28 mouse cellular contexts compared by ENCODE assay signal in the genomic region with DNA sequence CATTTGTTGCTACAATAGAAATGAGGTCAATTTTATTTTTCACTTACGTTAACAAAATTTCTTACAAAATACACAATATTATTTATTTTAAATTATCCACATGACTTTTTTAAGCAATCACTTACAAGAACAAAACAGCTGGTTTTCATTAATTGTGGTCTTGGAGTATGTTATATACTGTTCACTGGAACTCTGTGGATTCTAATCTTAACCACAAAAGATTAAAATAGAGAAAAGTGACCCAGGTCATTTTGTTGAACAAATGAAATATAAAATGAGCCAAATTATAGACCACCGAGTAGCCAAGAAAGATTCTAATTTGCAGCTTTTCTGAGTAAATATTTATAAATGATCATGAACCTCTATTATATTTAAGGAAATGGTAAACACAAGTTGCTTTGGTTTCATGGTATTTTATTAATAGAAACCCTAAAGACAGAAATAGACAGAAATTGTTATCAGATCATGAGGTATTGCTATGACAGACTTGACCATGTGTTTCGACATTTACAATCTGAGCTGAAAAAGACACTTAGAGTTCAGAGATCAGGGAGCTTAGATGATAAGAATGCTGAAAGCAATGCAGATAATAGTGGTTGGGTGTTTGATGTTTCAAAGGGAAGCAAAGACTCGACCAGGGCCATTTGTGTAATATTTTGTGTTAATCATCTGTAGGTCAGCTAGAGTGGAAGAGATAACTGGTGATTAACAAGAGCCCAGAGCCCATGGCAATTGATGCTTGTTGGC. TPM values are rescaled to one million over a fixed set of nuclear protein-coding genes. Genes with fewer than 3 reads are reported as not detected.
DNase-seq lines count a peak whose midpoint lies in the region; ATAC-seq and TF ChIP-seq lines count a peak whose summit lies in the region.
"Had no signal": no experiment of that assay in that cellular context is flagged by ENCODE, and none has a peak within 500 bp of the region (broad histone marks: within the 10 kb centered on the region; RNA-seq: fewer than 3 reads in every experiment).

No protein-coding gene starts in this region.

- H3K27ac ChIP-seq in embryonic facial prominence, embryonic 14.5 days (replicated peaks; ENCODE audit: low read depth, low read length): no peak overlapping the region
- no peak overlapping the region for H3K27ac ChIP-seq in embryonic facial prominence, embryonic 10.5 days (replicated peaks)
- H3K27ac ChIP-seq in kidney, postnatal 0 days: no peak overlapping the region
- H3K27ac ChIP-seq in kidney, embryonic 14.5 days (ENCODE audit: low read depth, low read length): no peak overlapping the region
- H3K27ac ChIP-seq in lung, embryonic 16.5 days (ENCODE audit: low read length): no peak overlapping the region
- H3K27ac ChIP-seq: embryonic facial prominence, embryonic 12.5 days; forebrain, embryonic 12.5 days; heart, adult 2 months; heart, embryonic 10.5 days; heart, embryonic 13.5 days; hindbrain, embryonic 14.5 days; hindbrain, postnatal 0 days had no signal

- no peak overlapping the region for H3K4me2 ChIP-seq in embryonic facial prominence, embryonic 14.5 days (ENCODE audit: low read depth, low read length)
- no peak overlapping the region for H3K4me2 ChIP-seq in kidney, postnatal 0 days (ENCODE audit: low read length)
- H3K4me2 ChIP-seq in kidney, embryonic 14.5 days (replicated peaks; ENCODE audit: low read depth, low read length): no peak overlapping the region
- H3K4me2 ChIP-seq in lung, embryonic 16.5 days (ENCODE audit: low read depth, low read length): no peak overlapping the region
- H3K4me2 ChIP-seq: embryonic facial prominence, embryonic 12.5 days; forebrain, embryonic 12.5 days; heart, embryonic 13.5 days; hindbrain, embryonic 14.5 days had no signal

- no peak for ATAC-seq in embryonic facial prominence, embryonic 14.5 days (ENCODE audit: low read depth)
- ATAC-seq in kidney, postnatal 0 days (replicated peaks; ENCODE audit: low FRiP score, low read depth): no peak
- no peak for ATAC-seq in kidney, embryonic 14.5 days (ENCODE audit: low FRiP score, low TSS enrichment)
- ATAC-seq in lung, embryonic 16.5 days (ENCODE audit: low read depth): peak; percentile 88
- ATAC-seq: activated CD4-positive, CD25-positive, alpha-beta regulatory T cell, adult 4 months; CD4-positive, CD25-positive, alpha-beta regulatory T cell, adult 4 months; forebrain, embryonic 16.5 days; hindbrain, postnatal 0 days; inflammation-experienced regulatory T-cells, adult 6 months had no signal

- H3K27me3 ChIP-seq in embryonic facial prominence, embryonic 14.5 days (replicated peaks; ENCODE audit: control insufficient read depth, insufficient read depth, low read length): no peaks in the 10 kb centered on the region
- no peaks in the 10 kb centered on the region for H3K27me3 ChIP-seq in embryonic facial prominence, embryonic 10.5 days (replicated peaks; ENCODE audit: low read depth, poor library complexity, severe bottlenecking)
- no peaks in the 10 kb centered on the region for H3K27me3 ChIP-seq in kidney, postnatal 0 days (ENCODE audit: insufficient read depth, low read length)
- H3K27me3 ChIP-seq in kidney, embryonic 14.5 days (ENCODE audit: control insufficient read depth, insufficient read depth, low read length): no peaks in the 10 kb centered on the region
- H3K27me3 ChIP-seq in lung, embryonic 16.5 days (ENCODE audit: control insufficient read depth, insufficient read depth, low read depth, low read length): no peaks in the 10 kb centered on the region
- H3K27me3 ChIP-seq: embryonic facial prominence, embryonic 12.5 days; forebrain, embryonic 12.5 days; heart, embryonic 13.5 days had no signal

- WGBS in embryonic facial prominence, embryonic 14.5 days: 51% methylated on average over 4 of the region's 4 CpGs
- 68% methylated on average over 4 of the region's 4 CpGs for WGBS in embryonic facial prominence, embryonic 10.5 days
- WGBS in kidney, postnatal 0 days: 55% methylated on average over 4 of the region's 4 CpGs
- 63% methylated on average over 4 of the region's 4 CpGs for WGBS in kidney, embryonic 14.5 days
- 23% methylated on average over 4 of the region's 4 CpGs for WGBS in lung, embryonic 16.5 days

- no peaks in the 10 kb centered on the region for H3K36me3 ChIP-seq in embryonic facial prominence, embryonic 14.5 days (ENCODE audit: control insufficient read depth, insufficient read depth, low read length)
- H3K36me3 ChIP-seq in embryonic facial prominence, embryonic 10.5 days (replicated peaks): 0 out of 2 replicates have a peak, but pooled peaks cover 4% of the 10 kb centered on the region
- no peaks in the 10 kb centered on the region for H3K36me3 ChIP-seq in kidney, postnatal 0 days (ENCODE audit: insufficient read depth, low read length)
- H3K36me3 ChIP-seq in kidney, embryonic 14.5 days (ENCODE audit: control insufficient read depth, insufficient read depth, low read length): no peaks in the 10 kb centered on the region
- no peaks in the 10 kb centered on the region for H3K36me3 ChIP-seq in lung, embryonic 16.5 days (ENCODE audit: control insufficient read depth, insufficient read depth, low read length)
- H3K36me3 ChIP-seq: embryonic facial prominence, embryonic 12.5 days; forebrain, embryonic 12.5 days; heart, embryonic 10.5 days; heart, embryonic 13.5 days had no signal

- no peak overlapping the region for H3K4me3 ChIP-seq in embryonic facial prominence, embryonic 14.5 days (ENCODE audit: low read depth, low read length)
- no peak overlapping the region for H3K4me3 ChIP-seq in embryonic facial prominence, embryonic 10.5 days
- H3K4me3 ChIP-seq in kidney, postnatal 0 days (replicated peaks; ENCODE audit: low read depth, low read length): no peak overlapping the region
- no peak overlapping the region for H3K4me3 ChIP-seq in kidney, embryonic 14.5 days (ENCODE audit: low read length)
- H3K4me3 ChIP-seq in lung, embryonic 16.5 days (ENCODE audit: low read length): no peak overlapping the region
- H3K4me3 ChIP-seq: embryonic facial prominence, embryonic 12.5 days; erythroblast, embryonic 14.5 days; forebrain, embryonic 12.5 days; heart, adult 2 months; heart, embryonic 10.5 days; heart, embryonic 13.5 days had no signal

- TF ChIP-seq CTCF in kidney, postnatal 0 days (IDR thresholded peaks at IDR 0.05; ENCODE audit: low read depth): no peak

- H3K4me1 ChIP-seq in embryonic facial prominence, embryonic 14.5 days (ENCODE audit: control insufficient read depth, insufficient read depth, low read length): no peaks in the 10 kb centered on the region
- H3K4me1 ChIP-seq in embryonic facial prominence, embryonic 10.5 days: no peaks in the 10 kb centered on the region
- no peaks in the 10 kb centered on the region for H3K4me1 ChIP-seq in kidney, postnatal 0 days (replicated peaks; ENCODE audit: insufficient read depth, low read length)
- no peaks in the 10 kb centered on the region for H3K4me1 ChIP-seq in kidney, embryonic 14.5 days (ENCODE audit: control insufficient read depth, insufficient read depth, low read length)
- no peaks in the 10 kb centered on the region for H3K4me1 ChIP-seq in lung, embryonic 16.5 days (replicated peaks; ENCODE audit: control insufficient read depth, insufficient read depth, low read length)
- H3K4me1 ChIP-seq: embryonic facial prominence, embryonic 12.5 days; forebrain, embryonic 12.5 days; heart, embryonic 10.5 days; heart, embryonic 13.5 days had no signal

- peak; percentile 33 for DNase-seq in embryonic facial prominence, embryonic 14.5 days (ENCODE audit: low spot score)
- no peak for DNase-seq in embryonic facial prominence, embryonic 10.5 days (ENCODE audit: low spot score)
- DNase-seq in kidney, postnatal 0 days (ENCODE audit: low spot score): peak; percentile 15
- DNase-seq in lung, postnatal 10 days: no peak
- peak; percentile 38 for DNase-seq in NIH3T3 (ENCODE audit: low read depth)
- no peak for DNase-seq in spleen, adult 12 weeks (ENCODE audit: low spot score)
- DNase-seq: adrenal gland, postnatal 10 days; adrenal gland, postnatal 36 days; cerebellum, adult 18-20 months; cerebellum, adult 9-10 months; cerebellum, postnatal 14 days; gastrocnemius, postnatal 25 days; heart, adult 2 months; heart, postnatal 14 days; heart, postnatal 4 days had no signal

- H3K9me3 ChIP-seq in embryonic facial prominence, embryonic 14.5 days (ENCODE audit: control insufficient read depth, low read length): no peaks in the 10 kb centered on the region
- no peaks in the 10 kb centered on the region for H3K9me3 ChIP-seq in embryonic facial prominence, embryonic 10.5 days
- no peaks in the 10 kb centered on the region for H3K9me3 ChIP-seq in kidney, postnatal 0 days (replicated peaks; ENCODE audit: low read length)
- no peaks in the 10 kb centered on the region for H3K9me3 ChIP-seq in kidney, embryonic 14.5 days (ENCODE audit: control insufficient read depth, low read length)
- no peaks in the 10 kb centered on the region for H3K9me3 ChIP-seq in lung, embryonic 16.5 days (ENCODE audit: control insufficient read depth, low read length)
- H3K9me3 ChIP-seq: embryonic facial prominence, embryonic 12.5 days; forebrain, embryonic 12.5 days; heart, embryonic 10.5 days; heart, embryonic 13.5 days had no signal

- H3K9ac ChIP-seq in embryonic facial prominence, embryonic 14.5 days (ENCODE audit: low read depth, low read length): no peak overlapping the region
- H3K9ac ChIP-seq in kidney, postnatal 0 days (ENCODE audit: low read depth, low read length): no peak overlapping the region
- no peak overlapping the region for H3K9ac ChIP-seq in kidney, embryonic 14.5 days (ENCODE audit: low read depth, low read length)
- no peak overlapping the region for H3K9ac ChIP-seq in lung, embryonic 16.5 days (ENCODE audit: low read length)
- H3K9ac ChIP-seq: embryonic facial prominence, embryonic 12.5 days; forebrain, embryonic 12.5 days; heart, embryonic 13.5 days; hindbrain, embryonic 14.5 days had no signal

RNA-seq across cellular contexts. Expression of a gene that starts 35.5 kb away (rescaled TPM):
- polyA plus RNA-seq in embryonic facial prominence, embryonic 14.5 days (2014; fragmentation: Nextera tagmentation; extraction: Ambion mirVana): 78.3 and 85.3 TPM in 2 replicates
- polyA plus RNA-seq in embryonic facial prominence, embryonic 10.5 days (2016; fragmentation: Nextera tagmentation; extraction: Ambion mirVana): 77.7 and 79.3 TPM in 2 replicates
- 70.8 and 75.6 TPM in 2 replicates for polyA plus RNA-seq in kidney, postnatal 0 days (2015; fragmentation: Nextera tagmentation; extraction: Ambion mirVana)
- 84.1 and 110 TPM in 2 replicates for polyA plus RNA-seq in kidney, embryonic 14.5 days (2014; fragmentation: Nextera tagmentation; extraction: Ambion mirVana)
- 82.7 and 85.4 TPM in 2 replicates for polyA plus RNA-seq in lung, embryonic 16.5 days (2015; fragmentation: Nextera tagmentation; extraction: Ambion mirVana)

Comparison
In these comparisons a context has a peak if more than half of its experiments do, and no peak if none do; other contexts are left out.
1. DNase-seq: peak in embryonic facial prominence, embryonic 14.5 days (single experiment), kidney, postnatal 0 days (single experiment) and NIH3T3 (single experiment); none in embryonic facial prominence, embryonic 10.5 days (single experiment), lung, postnatal 10 days (single experiment) and spleen, adult 12 weeks (single experiment).